Mouse (Mus musculus): ENCODE data around the gene Icosl.

GRCm38 (mm10) chr10:78105548-78105947 is 36.4 kb downstream of the Icosl start:
- TF ChIP-seq CTCF (IDR thresholded peaks at IDR 0.05 in 2 of 3, conservative IDR thresholded peaks at IDR 0.05 in 1 of 3; ENCODE audit: control insufficient read depth in 1 of 3, insufficient read depth in 1 of 3, low read depth in 2 of 3, low read length in 3 of 3, poor library complexity in 1 of 3, severe bottlenecking in 1 of 3) (no peak), MXI1 (IDR thresholded peaks at IDR 0.05; ENCODE audit: low read depth, low read length) (no peak), GATA1 (IDR thresholded peaks at IDR 0.05; ENCODE audit: low read depth, low read length) (no peak)

All from MEL (cell line).